Mouse (Mus musculus) lung, postnatal 4 days (tissue): ENCODE results near the gene Zfp945.
"Not testable (repeated sequence)": the region's sequence is repeated elsewhere in the genome, so short reads cannot be mapped to it uniquely, and the experiment has no call there.

ENCODE experiments used
- DNase-seq, 2 experiments: peaks; one replicate each; pipeline ENCODE4 v3.0.0; 2021

The Zfp945 gene

DNA sequence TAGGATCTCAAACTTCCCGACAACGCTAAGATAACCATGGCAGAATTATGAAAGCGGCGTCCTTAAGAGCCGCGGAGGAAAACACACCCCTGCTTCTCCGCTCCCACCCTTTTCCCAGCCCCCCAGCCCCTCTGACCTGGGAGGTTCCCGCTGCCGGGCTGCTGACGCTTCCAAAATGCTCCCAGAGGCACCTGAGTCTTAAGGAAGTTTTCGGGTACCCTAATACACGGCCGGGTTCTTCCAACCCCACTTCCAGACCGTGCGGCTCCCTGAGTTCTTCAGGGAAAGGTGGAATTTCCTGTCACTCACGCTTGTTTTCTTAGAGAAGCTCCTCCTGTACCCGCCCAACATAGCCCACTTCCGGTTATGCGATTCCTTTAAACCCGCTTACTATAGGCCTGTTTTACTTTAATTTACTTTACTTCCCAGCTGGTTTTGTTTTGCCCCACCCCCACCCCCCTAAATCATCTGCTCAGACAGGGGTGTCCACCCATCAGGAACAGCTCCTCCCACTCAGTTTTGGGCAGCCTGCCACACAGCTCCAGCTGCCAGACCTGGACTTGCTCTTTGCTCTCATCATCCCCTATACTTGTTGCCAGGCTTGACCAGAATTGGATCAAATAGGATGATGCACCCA is at the start of gene Zfp945:
Gene Zfp945 (minus strand): TSS at position 290 of the 637 bp plus-strand sequence.
- DNase-seq: peak; percentile 75 to 85

DNA sequence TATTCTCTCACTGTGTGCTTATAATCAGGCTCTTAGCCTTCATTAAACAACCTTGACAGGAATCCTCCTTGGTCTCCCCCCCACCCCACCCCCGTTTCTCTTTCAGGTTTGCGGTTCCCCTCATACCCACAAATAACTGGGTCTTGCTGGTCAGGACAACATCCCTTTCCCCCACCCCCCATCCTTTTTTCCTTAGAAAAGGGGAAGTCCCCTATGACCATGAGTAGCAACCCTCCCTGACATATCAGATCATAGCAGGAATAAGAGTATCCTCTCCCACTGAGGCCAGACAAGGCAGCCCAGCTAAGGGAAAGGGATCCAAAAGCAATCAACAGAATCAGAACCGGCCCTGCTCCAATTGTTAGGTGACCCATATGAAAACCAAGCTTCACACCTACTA is 21.4 kb upstream of the Zfp945 start:
- DNase-seq: no peak

DNA sequence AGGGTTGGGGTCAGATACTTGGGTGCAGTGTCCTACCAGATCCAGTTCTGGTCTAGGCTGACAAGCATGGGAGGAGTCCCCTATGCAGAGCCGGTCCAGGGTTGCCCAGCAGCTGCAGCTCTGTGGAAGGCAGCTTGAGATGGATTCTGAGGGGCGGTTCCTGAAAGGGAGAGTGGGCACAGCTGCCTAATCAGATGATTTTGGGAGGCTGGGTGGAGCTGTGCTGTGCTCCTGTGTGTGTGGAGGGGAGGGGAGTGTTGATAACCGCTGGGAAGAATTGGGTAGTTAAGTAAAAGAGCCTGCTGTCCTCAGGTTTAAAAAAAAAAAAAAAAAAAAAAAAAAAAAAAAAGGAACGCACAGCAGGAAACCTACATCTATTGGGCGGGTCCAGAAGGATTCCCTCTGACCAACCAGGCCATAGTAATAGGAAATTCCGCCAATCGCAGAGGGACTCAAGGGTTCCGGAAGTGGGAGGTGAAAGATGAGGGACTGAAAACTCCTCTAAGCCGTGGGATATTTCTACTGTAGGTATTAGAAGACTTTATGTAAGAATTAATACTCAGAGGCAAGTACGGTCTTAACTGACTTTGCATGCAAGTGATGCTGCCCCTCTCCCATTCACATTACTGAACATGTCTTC is 17.2 kb upstream of the Zfp945 start:
- no peak for DNase-seq

DNA sequence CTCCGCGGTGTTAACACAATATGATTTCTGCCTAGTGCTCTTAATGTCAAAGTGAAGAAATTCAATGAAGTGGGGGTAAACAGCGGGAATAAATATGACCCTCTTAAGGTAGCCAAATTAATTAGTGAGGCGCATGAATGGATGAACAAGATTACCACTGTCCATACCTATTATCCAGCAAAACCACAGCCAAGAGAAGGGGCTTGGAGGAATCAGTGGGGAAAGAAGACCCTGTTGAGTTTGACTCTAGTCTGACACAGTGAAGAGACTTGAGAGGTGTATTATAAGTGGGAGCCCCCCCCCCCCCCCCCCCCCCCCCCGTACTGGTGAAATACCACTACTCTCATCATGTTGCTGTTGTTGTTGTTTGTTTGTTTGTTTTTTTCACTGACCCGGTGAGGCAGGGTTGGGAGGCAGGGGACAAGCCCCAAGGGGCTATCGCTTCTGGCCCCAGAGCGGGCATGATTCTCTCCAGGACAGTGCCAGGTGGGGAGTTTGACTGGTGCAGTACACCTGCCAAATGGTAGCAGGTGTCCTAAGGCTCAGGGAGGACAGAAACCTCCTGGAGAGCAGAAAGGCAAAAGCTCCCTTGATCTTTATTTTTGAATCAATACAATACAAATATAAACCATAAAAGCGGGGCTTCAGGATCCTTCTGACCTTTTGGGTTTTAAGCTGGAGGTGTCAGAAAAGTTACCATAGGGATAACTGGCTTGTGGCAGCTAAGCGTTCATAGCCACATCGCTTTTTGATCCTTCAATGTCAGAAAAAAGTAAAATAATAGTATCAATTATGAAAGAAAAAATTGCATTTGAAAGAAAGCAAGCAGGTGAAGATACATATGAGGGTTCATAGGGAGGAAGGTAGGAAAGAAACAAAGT is 10.7 kb upstream of the Zfp945 start:
- no peak for DNase-seq

DNA sequence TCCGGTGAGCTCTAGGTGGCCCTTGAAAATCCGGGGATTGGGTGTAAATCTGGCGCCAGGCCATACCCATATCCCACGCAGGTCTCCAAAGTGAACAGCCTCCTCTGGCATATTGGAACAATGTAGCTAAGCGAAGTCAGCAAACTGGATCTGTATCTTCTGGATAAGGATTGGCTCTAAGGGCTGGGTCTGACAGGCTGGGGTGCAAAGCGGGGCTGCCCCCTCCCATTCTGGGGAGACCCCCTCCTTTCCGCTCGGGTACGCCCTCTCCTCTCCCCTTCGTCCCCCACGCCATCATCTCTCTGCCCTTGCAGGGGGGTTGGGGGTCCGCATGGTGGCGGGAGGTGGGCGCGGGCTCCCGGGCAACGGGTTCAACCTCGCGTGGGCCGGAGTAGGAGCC is 9.4 kb upstream of the Zfp945 start:
- DNase-seq: no peak

DNA sequence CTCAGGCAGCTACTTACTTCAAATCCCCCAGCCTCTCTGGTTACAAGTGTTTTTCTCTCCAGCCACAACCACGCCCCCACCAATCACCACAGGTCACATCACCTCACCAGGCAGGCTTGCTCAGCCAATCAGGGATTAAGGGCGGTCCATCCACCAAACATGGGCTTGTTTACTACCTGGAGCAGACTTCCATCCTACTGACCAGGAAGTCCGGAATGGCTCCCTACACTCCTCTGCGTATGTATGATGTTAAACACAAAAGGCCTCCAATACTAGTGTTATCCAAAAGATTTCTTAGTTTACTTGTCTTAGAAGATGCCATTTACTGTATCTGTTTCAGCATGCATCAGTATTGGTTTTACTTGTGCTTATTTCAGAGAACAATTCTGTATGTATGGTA is 8.6 kb upstream of the Zfp945 start:
- not testable (repeated sequence) for DNase-seq

DNA sequence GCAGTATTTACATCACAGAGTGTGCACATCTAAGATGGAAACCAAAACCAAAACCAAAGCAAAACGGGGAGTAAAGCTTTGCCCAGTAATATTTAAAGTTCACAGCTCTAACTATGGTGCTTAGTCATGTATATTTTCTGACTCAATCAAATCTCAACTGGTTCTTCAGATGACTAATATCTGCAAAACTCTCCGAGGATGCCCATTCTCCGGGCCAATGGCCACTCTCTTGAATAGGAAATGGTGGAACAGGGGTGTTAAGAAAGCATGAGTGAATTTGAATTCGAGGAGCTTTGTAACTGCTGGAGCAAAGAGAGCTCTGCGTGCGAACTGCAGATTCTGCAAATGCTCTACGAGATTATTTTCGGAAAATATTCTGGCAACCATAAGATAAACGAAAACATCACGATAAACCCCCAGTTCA is 501 bp downstream of the Zfp945 start:
- DNase-seq: no peak

DNA sequence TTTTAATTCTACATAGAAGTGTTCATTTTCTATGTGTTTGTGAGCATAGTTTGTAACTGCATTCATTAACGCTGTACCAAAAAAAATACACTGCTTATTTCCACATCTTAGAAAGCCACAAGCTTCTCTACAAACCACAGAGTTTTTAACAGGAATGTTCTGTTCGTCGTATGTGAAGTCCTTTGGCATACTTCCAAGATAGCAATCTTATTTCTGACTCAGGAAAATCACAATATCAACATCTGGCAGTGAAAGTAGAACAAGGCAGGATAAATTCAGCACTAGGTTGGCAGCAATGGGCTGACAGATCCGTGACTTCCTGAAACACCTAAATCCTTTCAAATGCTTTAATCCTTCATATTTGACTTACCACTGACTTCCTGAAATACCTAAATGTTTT is 45.8 kb downstream of the Zfp945 start:
- DNase-seq: no peak

DNA sequence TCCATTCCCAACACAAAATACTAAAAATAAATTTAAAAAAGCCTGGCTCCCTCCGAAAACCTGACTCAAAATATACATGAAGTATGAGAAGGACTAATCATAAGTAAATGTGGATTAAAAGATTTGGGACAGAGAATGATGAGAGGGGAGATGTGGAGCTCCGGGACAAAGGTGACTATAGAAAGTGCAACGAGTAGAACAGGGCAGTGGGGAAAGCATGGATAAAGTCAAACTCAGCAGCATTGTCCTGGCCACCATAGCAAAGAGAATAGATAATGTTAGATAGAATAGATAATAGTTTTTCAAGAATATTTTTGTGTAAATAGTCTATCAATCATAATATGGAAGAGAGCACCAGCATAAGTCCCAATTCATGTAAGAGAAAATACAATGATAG is 48.7 kb downstream of the Zfp945 start:
- no peak for DNase-seq

DNA sequence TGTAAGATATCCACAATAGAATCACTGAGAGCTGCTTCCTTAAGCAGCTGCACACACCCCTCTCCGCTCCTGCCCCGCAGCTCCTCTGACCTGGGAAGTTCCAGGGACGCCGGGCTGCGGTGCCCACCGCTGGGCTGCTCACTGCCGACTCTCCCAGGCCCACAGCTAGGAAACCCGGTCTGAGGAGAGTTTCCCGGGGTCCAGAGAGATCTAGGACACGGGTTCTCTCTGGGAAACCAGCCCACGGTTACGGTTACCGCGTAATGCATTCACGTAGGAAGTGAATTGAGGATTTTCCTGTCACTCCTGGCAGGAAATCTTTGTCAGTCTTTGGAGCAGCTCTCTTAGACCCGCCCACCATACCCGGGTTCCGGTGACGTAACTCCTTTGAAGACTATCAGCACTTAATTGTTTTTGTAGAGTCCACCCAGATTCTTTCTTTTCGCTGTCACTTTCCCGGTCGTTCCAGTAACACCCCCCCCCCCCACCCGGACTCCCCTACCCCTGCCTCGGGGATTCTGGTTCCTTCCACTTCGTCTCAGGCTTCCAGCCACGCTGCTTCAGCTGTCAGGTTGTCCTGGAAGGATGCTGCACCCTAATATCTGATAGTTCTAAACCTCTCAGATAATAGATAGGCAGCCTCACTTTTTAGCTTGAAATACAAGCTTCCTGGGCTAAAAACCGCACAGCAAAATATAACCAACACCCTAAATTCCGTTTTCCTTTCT is 49.3 kb downstream of the Zfp945 start:
- peak; percentile 69 to 70 for DNase-seq

DNA sequence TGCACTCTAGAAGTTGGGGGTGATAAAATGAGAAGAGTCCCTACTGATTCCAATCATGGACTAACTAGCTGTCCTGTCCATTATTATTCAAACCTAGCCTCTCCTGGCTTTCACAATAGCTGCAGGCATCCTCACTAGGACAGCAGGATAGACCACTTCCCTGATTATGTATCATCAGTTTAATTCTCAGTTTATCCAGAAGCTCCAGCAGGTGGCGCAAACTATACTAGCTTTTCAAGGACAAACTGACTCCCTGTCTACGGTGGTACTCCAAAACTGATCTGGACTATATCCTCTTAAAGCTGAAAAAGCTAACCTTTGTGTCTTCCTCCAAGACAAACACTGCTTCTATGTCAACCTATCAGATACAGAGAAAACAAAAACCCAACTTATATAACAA is 67.2 kb downstream of the Zfp945 start:
- peak in 1 of 2 experiments; percentile 5 for DNase-seq
